Mouse (Mus musculus): Measurements from ENCODE around the gene Bmp2k. TPM values are rescaled to one million over a fixed set of nuclear protein-coding genes. Genes with fewer than 3 reads are reported as not detected.

The Bmp2k gene
- polyA plus RNA-seq, 1 experiment from 2014 or later = 9.4 TPM

GRCm38 (mm10) chr5:96962252-96962933, 35.1 kb upstream of the Bmp2k start:
- WGBS = 44% methylated on average over 8 of the region's 8 CpGs
- ATAC-seq (ENCODE audit: insufficient number of reproducible peaks, insufficient read depth, low FRiP score, low TSS enrichment, low read depth) = no peak
- Histone ChIP-seq H3K4me3 (no peak overlapping the region), H3K36me3 (no peaks in the 10 kb centered on the region), H3K4me1 (peaks cover 18% of the 10 kb centered on the region), H3K4me2 (no peak overlapping the region), H3K27ac (peak overlapping the region; percentile 5; the same call in 1 of the 2 replicates), H3K27me3 (no peaks in the 10 kb centered on the region), H3K9me3 (no peaks in the 10 kb centered on the region), H3K9ac (no peak overlapping the region)

DNA sequence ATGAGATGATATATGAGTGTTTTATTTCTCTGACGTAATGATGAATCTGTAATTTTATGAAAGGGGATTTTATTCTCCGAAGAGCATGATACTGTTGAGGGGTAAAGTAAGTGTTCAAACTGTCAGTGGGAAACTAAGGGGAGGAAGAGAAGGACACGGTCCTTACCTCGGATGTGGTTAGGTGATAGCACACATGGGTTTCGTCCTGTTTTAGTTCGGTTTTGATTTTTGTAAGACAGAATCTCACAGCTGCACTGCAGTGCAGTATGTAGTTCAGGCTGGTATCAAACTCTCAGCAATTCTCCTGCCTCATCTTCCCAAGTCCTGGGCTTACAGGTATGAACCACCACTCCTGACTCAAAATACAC, 34.6 kb upstream of the Bmp2k start:
- 67% methylated on average over 6 of the region's 6 CpGs for WGBS
- no peaks in the 10 kb centered on the region for H3K9me3 ChIP-seq
- H3K27ac ChIP-seq = no peak overlapping the region
- H3K4me3 ChIP-seq = no peak overlapping the region
- no peak overlapping the region for H3K4me2 ChIP-seq
- peaks cover 18% of the 10 kb centered on the region for H3K4me1 ChIP-seq
- no peaks in the 10 kb centered on the region for H3K27me3 ChIP-seq
- ATAC-seq (ENCODE audit: insufficient number of reproducible peaks, insufficient read depth, low FRiP score, low TSS enrichment, low read depth) = no peak
- H3K9ac ChIP-seq = no peak overlapping the region
- H3K36me3 ChIP-seq = no peaks in the 10 kb centered on the region

- H3K4me3 ChIP-seq = peak overlapping the region; percentile 18; the same call in 1 of the 2 replicates
- WGBS = 8% methylated on average over 14 of the region's 14 CpGs
- H3K36me3 ChIP-seq = no peaks in the 10 kb centered on the region
- 0 out of 2 replicates have a peak overlapping the region, but pooled peaks have one; percentile 32 for H3K9ac ChIP-seq
- H3K27ac ChIP-seq = peak overlapping the region; percentile 66
- peak overlapping the region; percentile 44 for H3K4me2 ChIP-seq
- H3K4me1 ChIP-seq = peaks cover 18% of the 10 kb centered on the region
- H3K27me3 ChIP-seq = no peaks in the 10 kb centered on the region
- H3K9me3 ChIP-seq = no peaks in the 10 kb centered on the region
- ATAC-seq (ENCODE audit: insufficient number of reproducible peaks, insufficient read depth, low FRiP score, low TSS enrichment, low read depth) = no peak
These were observed 33.1 kb upstream of the Bmp2k start for GRCm38 (mm10) chr5:96964062-96965028.

GRCm38 (mm10) chr5:96965029-96965403, 32.5 kb upstream of the Bmp2k start:
- H3K4me2 ChIP-seq = peak overlapping the region; percentile 44
- H3K9ac ChIP-seq = no peak overlapping the region
- H3K4me3 ChIP-seq = no peak overlapping the region
- no peaks in the 10 kb centered on the region for H3K27me3 ChIP-seq
- H3K36me3 ChIP-seq = no peaks in the 10 kb centered on the region
- WGBS = 49% methylated on average over 2 of the region's 2 CpGs
- no peaks in the 10 kb centered on the region for H3K9me3 ChIP-seq
- peak overlapping the region; percentile 66; the same call in 1 of the 2 replicates for H3K27ac ChIP-seq
- peaks cover 18% of the 10 kb centered on the region for H3K4me1 ChIP-seq
- ATAC-seq (ENCODE audit: insufficient number of reproducible peaks, insufficient read depth, low FRiP score, low TSS enrichment, low read depth) = no peak

GRCm38 (mm10) chr5:96965503-96965902, 32.0 kb upstream of the Bmp2k start:
- no peak for ATAC-seq (ENCODE audit: insufficient number of reproducible peaks, insufficient read depth, low FRiP score, low TSS enrichment, low read depth)
- H3K27ac ChIP-seq = no peak overlapping the region
- H3K4me3 ChIP-seq = no peak overlapping the region
- peaks cover 18% of the 10 kb centered on the region for H3K4me1 ChIP-seq
- H3K9me3 ChIP-seq = no peaks in the 10 kb centered on the region
- no peak overlapping the region for H3K4me2 ChIP-seq
- no peaks in the 10 kb centered on the region for H3K27me3 ChIP-seq
- 79% methylated on average over 2 of the region's 2 CpGs for WGBS
- no peaks in the 10 kb centered on the region for H3K36me3 ChIP-seq
- no peak overlapping the region for H3K9ac ChIP-seq

DNA sequence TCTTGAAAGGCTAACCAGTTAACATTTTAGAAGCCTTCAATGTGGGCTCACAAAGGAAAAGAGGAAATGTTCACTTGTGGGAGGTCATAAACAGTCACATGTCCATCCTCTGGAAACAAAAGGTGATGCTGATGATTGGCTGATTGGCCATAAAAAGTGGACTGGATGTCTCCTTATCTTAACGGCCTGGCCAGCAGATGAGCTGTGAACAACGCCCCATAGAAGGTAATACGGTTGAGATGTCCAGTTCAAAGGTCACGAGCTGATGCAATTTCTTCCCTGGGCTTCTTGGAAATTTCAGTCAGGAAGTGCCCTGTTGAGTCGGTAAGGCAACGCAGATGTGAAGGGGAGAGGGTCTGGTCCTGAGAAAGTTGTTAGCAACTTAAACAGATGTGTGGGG, 28.9 kb upstream of the Bmp2k start:
- H3K4me3 ChIP-seq = no peak overlapping the region
- 10% methylated on average over 6 of the region's 6 CpGs for WGBS
- no peaks in the 10 kb centered on the region for H3K9me3 ChIP-seq
- H3K27me3 ChIP-seq = no peaks in the 10 kb centered on the region
- H3K4me2 ChIP-seq = no peak overlapping the region
- no peak overlapping the region for H3K27ac ChIP-seq
- H3K9ac ChIP-seq = no peak overlapping the region
- H3K36me3 ChIP-seq = no peaks in the 10 kb centered on the region
- H3K4me1 ChIP-seq = peaks cover 9% of the 10 kb centered on the region; the same call in 1 of the 2 replicates
- ATAC-seq (ENCODE audit: insufficient number of reproducible peaks, insufficient read depth, low FRiP score, low TSS enrichment, low read depth) = no peak

GRCm38 (mm10) chr5:96969032-96969431, 28.5 kb upstream of the Bmp2k start:
- no peak overlapping the region for H3K27ac ChIP-seq
- H3K9me3 ChIP-seq = no peaks in the 10 kb centered on the region
- no peaks in the 10 kb centered on the region for H3K27me3 ChIP-seq
- no peak overlapping the region for H3K9ac ChIP-seq
- ATAC-seq (ENCODE audit: insufficient number of reproducible peaks, insufficient read depth, low FRiP score, low TSS enrichment, low read depth) = no peak
- no peak overlapping the region for H3K4me3 ChIP-seq
- 54% methylated on average over 3 of the region's 3 CpGs for WGBS
- no peaks in the 10 kb centered on the region for H3K36me3 ChIP-seq
- H3K4me1 ChIP-seq = peaks cover 9% of the 10 kb centered on the region; the same call in 1 of the 2 replicates
- no peak overlapping the region for H3K4me2 ChIP-seq

DNA sequence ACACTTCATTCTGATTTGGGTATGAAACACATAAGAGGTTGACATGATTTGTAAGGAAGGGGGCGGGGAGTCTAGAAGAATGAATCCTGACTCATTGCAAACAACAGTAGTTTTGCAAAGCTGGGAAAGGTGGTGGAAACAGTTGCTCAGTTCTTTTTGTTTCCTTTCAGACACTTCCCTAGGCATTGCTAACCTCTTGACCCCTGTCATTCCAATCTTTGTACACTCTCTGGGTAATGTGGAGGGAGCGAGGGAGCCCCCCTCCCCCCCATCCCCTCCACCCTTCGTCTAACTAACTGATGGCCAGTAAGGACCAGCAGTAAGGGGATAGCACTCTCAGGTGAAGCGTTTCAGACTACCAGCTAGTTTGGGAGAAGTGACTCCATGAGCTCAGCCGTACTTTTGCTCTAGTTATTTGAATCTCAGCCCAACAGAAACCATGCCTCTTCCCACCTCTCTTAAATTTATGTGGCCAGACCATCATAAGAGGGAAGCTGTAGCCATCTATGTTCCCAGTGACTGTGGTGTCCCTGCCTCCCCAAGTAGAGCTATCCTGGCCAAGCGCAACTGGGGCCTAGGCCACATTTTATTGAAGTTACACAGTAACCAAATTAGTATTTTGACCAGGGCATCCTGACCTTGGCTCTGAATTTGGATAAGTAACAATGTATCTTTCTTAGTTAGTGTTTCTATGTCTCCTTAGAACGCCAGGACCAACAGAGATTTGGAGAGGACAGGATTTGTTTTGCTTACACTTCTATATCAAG, 27.6 kb upstream of the Bmp2k start:
- ATAC-seq (ENCODE audit: insufficient number of reproducible peaks, insufficient read depth, low FRiP score, low TSS enrichment, low read depth) = no peak
- Histone ChIP-seq H3K4me1 (peaks cover 2% of the 10 kb centered on the region; the same call in 1 of the 2 replicates), H3K4me3 (no peak overlapping the region), H3K9me3 (no peaks in the 10 kb centered on the region), H3K36me3 (no peaks in the 10 kb centered on the region), H3K27me3 (no peaks in the 10 kb centered on the region), H3K4me2 (no peak overlapping the region), H3K9ac (no peak overlapping the region), H3K27ac (no peak overlapping the region)
- 60% methylated on average over 7 of the region's 7 CpGs for WGBS

DNA sequence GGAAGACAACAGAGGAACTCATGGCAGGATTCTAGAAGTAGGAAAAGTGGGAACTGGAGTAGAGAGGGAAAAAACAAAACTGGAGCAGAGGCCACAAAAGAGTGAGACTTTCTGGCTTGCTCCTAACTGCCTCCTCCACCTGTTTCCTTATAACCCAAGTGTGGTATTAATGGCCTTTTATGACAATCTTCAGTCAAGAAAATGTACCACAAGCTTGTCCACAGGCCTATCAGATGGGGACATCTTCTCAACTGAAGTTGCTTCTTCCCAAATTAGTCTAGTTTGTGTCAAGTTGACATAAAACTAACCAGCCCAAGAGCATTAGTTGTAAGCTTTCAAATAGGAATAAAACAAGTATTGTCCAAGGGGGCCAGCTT, 27.0 kb upstream of the Bmp2k start:
- no peak overlapping the region for H3K4me3 ChIP-seq
- ATAC-seq (ENCODE audit: insufficient number of reproducible peaks, insufficient read depth, low FRiP score, low TSS enrichment, low read depth) = no peak
- H3K4me2 ChIP-seq = no peak overlapping the region
- no peak overlapping the region for H3K9ac ChIP-seq
- no peaks in the 10 kb centered on the region for H3K4me1 ChIP-seq
- no peaks in the 10 kb centered on the region for H3K9me3 ChIP-seq
- no peaks in the 10 kb centered on the region for H3K36me3 ChIP-seq
- H3K27me3 ChIP-seq = no peaks in the 10 kb centered on the region
- no peak overlapping the region for H3K27ac ChIP-seq

DNA sequence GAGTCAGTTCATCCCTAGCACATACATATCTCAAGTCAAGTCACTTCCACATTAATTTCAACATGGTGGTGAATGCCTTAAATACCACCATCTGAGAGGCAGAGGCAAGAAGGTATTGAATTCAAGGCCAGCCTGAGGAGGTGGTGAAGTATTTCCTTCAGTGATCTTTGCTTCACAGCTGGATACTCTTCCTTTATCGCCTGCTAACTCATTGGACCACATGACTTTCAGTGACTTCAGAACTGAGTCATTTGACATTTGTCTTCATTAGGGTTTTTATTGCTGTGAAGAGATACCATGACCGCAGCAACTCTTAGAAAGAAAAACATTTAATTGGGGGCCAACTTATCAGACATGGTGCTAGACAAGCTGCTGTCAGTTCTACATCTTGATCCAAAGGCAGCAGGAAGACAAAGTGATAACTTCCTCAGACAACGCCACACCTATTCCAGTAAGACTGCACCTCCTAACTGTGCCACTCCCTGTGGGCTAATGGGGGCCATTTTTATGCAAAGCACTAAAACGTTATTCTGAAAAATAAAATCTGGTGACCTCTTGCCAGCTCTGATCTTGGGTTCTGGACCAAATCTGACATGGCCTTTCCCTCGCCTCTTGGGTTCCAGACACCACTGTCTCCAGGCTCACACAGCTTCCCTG, 24.9 kb upstream of the Bmp2k start:
- ATAC-seq (ENCODE audit: insufficient number of reproducible peaks, insufficient read depth, low FRiP score, low TSS enrichment, low read depth) = no peak
- Histone ChIP-seq H3K27me3 (no peaks in the 10 kb centered on the region), H3K9me3 (no peaks in the 10 kb centered on the region), H3K4me3 (no peak overlapping the region), H3K27ac (no peak overlapping the region), H3K4me2 (no peak overlapping the region), H3K4me1 (no peaks in the 10 kb centered on the region), H3K9ac (no peak overlapping the region), H3K36me3 (no peaks in the 10 kb centered on the region)
- WGBS = 88% methylated on average over 5 of the region's 5 CpGs

DNA sequence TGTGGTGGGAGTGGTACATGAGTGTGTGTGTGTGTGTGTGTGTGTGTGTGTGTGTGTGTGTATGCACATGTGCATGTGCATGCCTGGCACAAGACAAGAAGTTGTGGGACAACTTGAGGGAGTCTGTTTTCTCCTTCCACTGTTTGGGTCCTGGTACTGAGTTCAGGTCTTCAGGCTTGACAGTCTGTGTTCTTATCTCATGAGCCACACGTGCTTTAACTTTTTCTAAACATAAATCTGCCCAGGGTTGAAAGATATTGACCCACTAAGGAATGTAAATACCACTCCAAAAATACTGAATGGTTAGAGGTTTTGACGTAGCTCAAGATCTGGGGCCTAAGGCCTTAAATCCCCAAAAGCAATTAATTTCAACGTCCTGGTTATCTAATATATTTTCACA, 23.8 kb upstream of the Bmp2k start:
- Histone ChIP-seq H3K4me3 (no peak overlapping the region), H3K27ac (no peak overlapping the region), H3K9ac (no peak overlapping the region), H3K4me2 (no peak overlapping the region), H3K27me3 (no peaks in the 10 kb centered on the region), H3K36me3 (no peaks in the 10 kb centered on the region), H3K4me1 (no peaks in the 10 kb centered on the region), H3K9me3 (no peaks in the 10 kb centered on the region)
- no peak for ATAC-seq (ENCODE audit: insufficient number of reproducible peaks, insufficient read depth, low FRiP score, low TSS enrichment, low read depth)
- WGBS = 76% methylated on average over 3 of the region's 3 CpGs

Measured in embryonic facial prominence, embryonic 13.5 days (tissue).